Mouse (Mus musculus): ENCODE measurements at regions not wholly inside any gene's neighbourhood (a gene's known extent, or its start where the extent isn't known, plus 50 kb on each side); places are given as distances from the start of the nearest gene placed in this dataset.

GRCm38 (mm10) chr14:25377900-25378716 is 80.9 kb upstream of the Zmiz1 start:
- Histone ChIP-seq H3K4me3 (peak overlapping the region; percentile 52), H3K36me3 (no peaks in the 10 kb centered on the region), H3K9ac (peak overlapping the region; percentile 67), H3K27me3 (replicated peaks) (peaks cover 60% of the 10 kb centered on the region), H3K4me2 (peak overlapping the region; percentile 75), H3K9me3 (replicated peaks) (no peaks in the 10 kb centered on the region), H3K4me1 (peaks cover 30% of the 10 kb centered on the region), H3K27ac (peak overlapping the region; percentile 79)
- 1% methylated on average over 46 of the region's 54 CpGs for WGBS (ENCODE audit: insufficient replicate concordance)
- peak; percentile 74 for ATAC-seq

- peaks cover 60% of the 10 kb centered on the region for H3K27me3 ChIP-seq (replicated peaks)
- H3K4me3 ChIP-seq = peak overlapping the region; percentile 52
- no peak for ATAC-seq
- H3K36me3 ChIP-seq = no peaks in the 10 kb centered on the region
- H3K27ac ChIP-seq = peak overlapping the region; percentile 79
- peak overlapping the region; percentile 67 for H3K9ac ChIP-seq
- peak overlapping the region; percentile 75 for H3K4me2 ChIP-seq
- WGBS (ENCODE audit: insufficient replicate concordance) = 9% methylated on average over 13 of the region's 13 CpGs
- peaks cover 30% of the 10 kb centered on the region for H3K4me1 ChIP-seq
- no peaks in the 10 kb centered on the region for H3K9me3 ChIP-seq (replicated peaks)
These were observed 80.2 kb upstream of the Zmiz1 start for GRCm38 (mm10) chr14:25378717-25379224.

GRCm38 (mm10) chr14:25383169-25383824 is 75.7 kb upstream of the Zmiz1 start:
- no peak overlapping the region for H3K27ac ChIP-seq
- H3K36me3 ChIP-seq = no peaks in the 10 kb centered on the region
- H3K9me3 ChIP-seq (replicated peaks) = no peaks in the 10 kb centered on the region
- H3K27me3 ChIP-seq (replicated peaks) = peaks cover 47% of the 10 kb centered on the region
- no peak overlapping the region for H3K4me2 ChIP-seq
- H3K4me3 ChIP-seq = no peak overlapping the region
- H3K9ac ChIP-seq = no peak overlapping the region
- 67% methylated on average over 4 of the region's 4 CpGs for WGBS (ENCODE audit: insufficient replicate concordance)
- no peak for ATAC-seq
- peaks cover 14% of the 10 kb centered on the region for H3K4me1 ChIP-seq

GRCm38 (mm10) chr14:25385644-25386043 is 73.3 kb upstream of the Zmiz1 start:
- WGBS (ENCODE audit: insufficient replicate concordance) = 46% methylated on average over 5 of the region's 5 CpGs
- H3K36me3 ChIP-seq = no peaks in the 10 kb centered on the region
- 0 out of 2 replicates have a peak, but pooled peaks cover 4% of the 10 kb centered on the region for H3K4me1 ChIP-seq
- H3K9me3 ChIP-seq (replicated peaks) = no peaks in the 10 kb centered on the region
- H3K27ac ChIP-seq = no peak overlapping the region
- no peak overlapping the region for H3K4me2 ChIP-seq
- ATAC-seq = no peak
- no peak overlapping the region for H3K9ac ChIP-seq
- no peak overlapping the region for H3K4me3 ChIP-seq
- H3K27me3 ChIP-seq (replicated peaks) = peaks cover 32% of the 10 kb centered on the region

- WGBS (ENCODE audit: insufficient replicate concordance) = 67% methylated on average over 4 of the region's 4 CpGs
- Histone ChIP-seq H3K4me2 (no peak overlapping the region), H3K27me3 (replicated peaks) (peaks cover 26% of the 10 kb centered on the region; the same call in 1 of the 2 replicates), H3K9me3 (replicated peaks) (no peaks in the 10 kb centered on the region), H3K27ac (no peak overlapping the region), H3K36me3 (no peaks in the 10 kb centered on the region), H3K9ac (no peak overlapping the region), H3K4me1 (peaks cover 8% of the 10 kb centered on the region), H3K4me3 (no peak overlapping the region)
- ATAC-seq = no peak
These were observed 71.2 kb upstream of the Zmiz1 start for GRCm38 (mm10) chr14:25387780-25388179.

- no peak overlapping the region for H3K4me3 ChIP-seq
- peaks cover 26% of the 10 kb centered on the region; the same call in 1 of the 2 replicates for H3K27me3 ChIP-seq (replicated peaks)
- 21% methylated on average over 2 of the region's 2 CpGs for WGBS (ENCODE audit: insufficient replicate concordance)
- no peak overlapping the region for H3K27ac ChIP-seq
- no peak overlapping the region for H3K9ac ChIP-seq
- no peaks in the 10 kb centered on the region for H3K9me3 ChIP-seq (replicated peaks)
- H3K36me3 ChIP-seq = no peaks in the 10 kb centered on the region
- no peak overlapping the region for H3K4me2 ChIP-seq
- peaks cover 14% of the 10 kb centered on the region for H3K4me1 ChIP-seq
- no peak for ATAC-seq
These were observed 69.7 kb upstream of the Zmiz1 start for GRCm38 (mm10) chr14:25389314-25389713.

- Histone ChIP-seq H3K4me2 (no peak overlapping the region), H3K27ac (no peak overlapping the region), H3K27me3 (replicated peaks) (0 out of 2 replicates have a peak, but pooled peaks cover 15% of the 10 kb centered on the region), H3K36me3 (no peaks in the 10 kb centered on the region), H3K4me3 (no peak overlapping the region), H3K9ac (no peak overlapping the region), H3K4me1 (peaks cover 36% of the 10 kb centered on the region), H3K9me3 (replicated peaks) (no peaks in the 10 kb centered on the region)
- 46% methylated on average over 6 of the region's 6 CpGs for WGBS (ENCODE audit: insufficient replicate concordance)
- 0 out of 2 replicates have a peak, but pooled peaks have one; percentile 34 for ATAC-seq
These were observed 66.6 kb upstream of the Zmiz1 start for GRCm38 (mm10) chr14:25392412-25392811.

GRCm38 (mm10) chr14:25392940-25393339 is 66.0 kb upstream of the Zmiz1 start:
- 0 out of 2 replicates have a peak, but pooled peaks cover 10% of the 10 kb centered on the region for H3K27me3 ChIP-seq (replicated peaks)
- no peak overlapping the region for H3K4me3 ChIP-seq
- H3K4me2 ChIP-seq = no peak overlapping the region
- H3K9me3 ChIP-seq (replicated peaks) = no peaks in the 10 kb centered on the region
- no peak for ATAC-seq
- H3K27ac ChIP-seq = no peak overlapping the region; the same call in 1 of the 2 replicates
- peaks cover 41% of the 10 kb centered on the region for H3K4me1 ChIP-seq
- WGBS (ENCODE audit: insufficient replicate concordance) = 68% methylated on average over 6 of the region's 6 CpGs
- no peak overlapping the region for H3K9ac ChIP-seq
- H3K36me3 ChIP-seq = no peaks in the 10 kb centered on the region

- 78% methylated on average over 6 of the region's 6 CpGs for WGBS (ENCODE audit: insufficient replicate concordance)
These were observed 64.1 kb upstream of the Zmiz1 start for GRCm38 (mm10) chr14:25394931-25395330.

GRCm38 (mm10) chr14:25396990-25397531 is 61.9 kb upstream of the Zmiz1 start:
- Histone ChIP-seq H3K9ac (peak overlapping the region; percentile 36; the same call in 1 of the 2 replicates), H3K27me3 (replicated peaks) (no peaks in the 10 kb centered on the region), H3K36me3 (no peaks in the 10 kb centered on the region), H3K4me2 (peak overlapping the region; percentile 59), H3K4me3 (peak overlapping the region; percentile 42), H3K27ac (peak overlapping the region; percentile 76), H3K9me3 (replicated peaks) (no peaks in the 10 kb centered on the region), H3K4me1 (peaks cover 82% of the 10 kb centered on the region)
- WGBS (ENCODE audit: insufficient replicate concordance) = 2% methylated on average over 9 of the region's 9 CpGs
- ATAC-seq = peak; percentile 85

More at GRCm38 (mm10) chr14:25394931-25395330, 64.1 kb upstream of the Zmiz1 start:
- no peak for ATAC-seq
- no peak overlapping the region for H3K4me3 ChIP-seq
- H3K9me3 ChIP-seq (replicated peaks) = no peaks in the 10 kb centered on the region
- H3K27me3 ChIP-seq (replicated peaks) = 0 out of 2 replicates have a peak, but pooled peaks cover 3% of the 10 kb centered on the region
- no peaks in the 10 kb centered on the region for H3K36me3 ChIP-seq
- peaks cover 61% of the 10 kb centered on the region for H3K4me1 ChIP-seq
- no peak overlapping the region for H3K27ac ChIP-seq
- no peak overlapping the region for H3K9ac ChIP-seq
- no peak overlapping the region for H3K4me2 ChIP-seq

- Histone ChIP-seq H3K4me1 (peaks cover 84% of the 10 kb centered on the region), H3K27ac (peak overlapping the region; percentile 76)
These were observed 61.2 kb upstream of the Zmiz1 start for GRCm38 (mm10) chr14:25397751-25398150.

More at GRCm38 (mm10) chr14:25397751-25398150, 61.2 kb upstream of the Zmiz1 start:
- Histone ChIP-seq H3K9ac (peak overlapping the region; percentile 43; the same call in 1 of the 2 replicates), H3K27me3 (replicated peaks) (no peaks in the 10 kb centered on the region), H3K4me3 (no peak overlapping the region; the same call in 1 of the 2 replicates), H3K4me2 (peak overlapping the region; percentile 59), H3K36me3 (no peaks in the 10 kb centered on the region), H3K9me3 (replicated peaks) (no peaks in the 10 kb centered on the region)
- 54% methylated on average over 5 of the region's 5 CpGs for WGBS (ENCODE audit: insufficient replicate concordance)
- ATAC-seq = no peak

Measured in liver, embryonic 12.5 days (tissue).